Mouse (Mus musculus): ENCODE measurements around the gene Tgfbi. TPM values are rescaled to one million over a fixed set of nuclear protein-coding genes. Genes with fewer than 3 reads are reported as not detected.

The Tgfbi gene
- polyA plus RNA-seq, 1 experiment from 2014 or later: 2.7 TPM

- ATAC-seq (ENCODE audit: low FRiP score, low TSS enrichment): no peak
- 34% methylated on average over 7 of the region's 7 CpGs for WGBS
- H3K27ac ChIP-seq (replicated peaks; ENCODE audit: low read depth, low read length): no peak overlapping the region
- H3K4me3 ChIP-seq (replicated peaks; ENCODE audit: low read depth, low read length): no peak overlapping the region
- H3K4me1 ChIP-seq (ENCODE audit: control insufficient read depth, insufficient read depth, low read length): no peaks in the 10 kb centered on the region
- no peaks in the 10 kb centered on the region for H3K27me3 ChIP-seq (ENCODE audit: control insufficient read depth, insufficient read depth, low read length)
- no peak overlapping the region for H3K9ac ChIP-seq (replicated peaks; ENCODE audit: low read length)
- H3K36me3 ChIP-seq (ENCODE audit: control insufficient read depth, insufficient read depth, low read length): no peaks in the 10 kb centered on the region
- H3K9me3 ChIP-seq (ENCODE audit: control insufficient read depth, low read length): no peaks in the 10 kb centered on the region
- H3K4me2 ChIP-seq (ENCODE audit: low read length): no peak overlapping the region
- DNase-seq: no peak
These were observed 24.9 kb downstream of the Tgfbi start for GRCm38 (mm10) chr13:56634139-56634615.

GRCm38 (mm10) chr13:56634920-56635319 is 25.6 kb downstream of the Tgfbi start:
- Histone ChIP-seq H3K9me3 (ENCODE audit: control insufficient read depth, low read length) (no peaks in the 10 kb centered on the region), H3K9ac (replicated peaks; ENCODE audit: low read length) (no peak overlapping the region), H3K27ac (replicated peaks; ENCODE audit: low read depth, low read length) (no peak overlapping the region), H3K4me3 (replicated peaks; ENCODE audit: low read depth, low read length) (no peak overlapping the region), H3K4me2 (ENCODE audit: low read length) (no peak overlapping the region), H3K4me1 (ENCODE audit: control insufficient read depth, insufficient read depth, low read length) (no peaks in the 10 kb centered on the region), H3K27me3 (ENCODE audit: control insufficient read depth, insufficient read depth, low read length) (no peaks in the 10 kb centered on the region), H3K36me3 (ENCODE audit: control insufficient read depth, insufficient read depth, low read length) (no peaks in the 10 kb centered on the region)
- WGBS: 77% methylated on average over 7 of the region's 7 CpGs
- no peak for ATAC-seq (ENCODE audit: low FRiP score, low TSS enrichment)
- no peak for DNase-seq

GRCm38 (mm10) chr13:56637027-56637426 is 27.7 kb downstream of the Tgfbi start:
- no peak for DNase-seq
- Histone ChIP-seq H3K9ac (replicated peaks; ENCODE audit: low read length) (no peak overlapping the region), H3K36me3 (ENCODE audit: control insufficient read depth, insufficient read depth, low read length) (no peaks in the 10 kb centered on the region), H3K4me2 (ENCODE audit: low read length) (no peak overlapping the region), H3K27me3 (ENCODE audit: control insufficient read depth, insufficient read depth, low read length) (no peaks in the 10 kb centered on the region), H3K27ac (replicated peaks; ENCODE audit: low read depth, low read length) (no peak overlapping the region), H3K9me3 (ENCODE audit: control insufficient read depth, low read length) (no peaks in the 10 kb centered on the region), H3K4me1 (ENCODE audit: control insufficient read depth, insufficient read depth, low read length) (no peaks in the 10 kb centered on the region), H3K4me3 (replicated peaks; ENCODE audit: low read depth, low read length) (no peak overlapping the region)
- WGBS: 93% methylated on average over 8 of the region's 8 CpGs
- no peak for ATAC-seq (ENCODE audit: low FRiP score, low TSS enrichment)

- no peak for ATAC-seq (ENCODE audit: low FRiP score, low TSS enrichment)
- DNase-seq: peak; percentile 33
- H3K27me3 ChIP-seq (ENCODE audit: control insufficient read depth, insufficient read depth, low read length): no peaks in the 10 kb centered on the region
- H3K27ac ChIP-seq (replicated peaks; ENCODE audit: low read depth, low read length): no peak overlapping the region
- H3K36me3 ChIP-seq (ENCODE audit: control insufficient read depth, insufficient read depth, low read length): no peaks in the 10 kb centered on the region
- H3K4me2 ChIP-seq (ENCODE audit: low read length): no peak overlapping the region
- WGBS: 90% methylated on average over 2 of the region's 2 CpGs
- no peaks in the 10 kb centered on the region for H3K4me1 ChIP-seq (ENCODE audit: control insufficient read depth, insufficient read depth, low read length)
- H3K9ac ChIP-seq (replicated peaks; ENCODE audit: low read length): no peak overlapping the region
- H3K9me3 ChIP-seq (ENCODE audit: control insufficient read depth, low read length): no peaks in the 10 kb centered on the region
- H3K4me3 ChIP-seq (replicated peaks; ENCODE audit: low read depth, low read length): no peak overlapping the region
These were observed 32.4 kb downstream of the Tgfbi start for GRCm38 (mm10) chr13:56641746-56642145.

- H3K4me2 ChIP-seq (ENCODE audit: low read length): no peak overlapping the region
- no peaks in the 10 kb centered on the region; the same call in 1 of the 2 replicates for H3K4me1 ChIP-seq (ENCODE audit: control insufficient read depth, insufficient read depth, low read length)
- ATAC-seq (ENCODE audit: low FRiP score, low TSS enrichment) (no peak), DNase-seq (no peak)
- H3K9ac ChIP-seq (replicated peaks; ENCODE audit: low read length): no peak overlapping the region
- H3K27me3 ChIP-seq (ENCODE audit: control insufficient read depth, insufficient read depth, low read length): no peaks in the 10 kb centered on the region
- no peaks in the 10 kb centered on the region for H3K9me3 ChIP-seq (ENCODE audit: control insufficient read depth, low read length)
- 94% methylated on average over 3 of the region's 3 CpGs for WGBS
- H3K36me3 ChIP-seq (ENCODE audit: control insufficient read depth, insufficient read depth, low read length): no peaks in the 10 kb centered on the region
- H3K4me3 ChIP-seq (replicated peaks; ENCODE audit: low read depth, low read length): no peak overlapping the region
- no peak overlapping the region for H3K27ac ChIP-seq (replicated peaks; ENCODE audit: low read depth, low read length)
These were observed 34.7 kb downstream of the Tgfbi start for GRCm38 (mm10) chr13:56644031-56644430.

GRCm38 (mm10) chr13:56645744-56646143 is 36.4 kb downstream of the Tgfbi start:
- Histone ChIP-seq H3K9me3 (ENCODE audit: control insufficient read depth, low read length) (no peaks in the 10 kb centered on the region), H3K4me2 (ENCODE audit: low read length) (no peak overlapping the region), H3K4me1 (ENCODE audit: control insufficient read depth, insufficient read depth, low read length) (no peaks in the 10 kb centered on the region; the same call in 1 of the 2 replicates), H3K27ac (replicated peaks; ENCODE audit: low read depth, low read length) (no peak overlapping the region), H3K27me3 (ENCODE audit: control insufficient read depth, insufficient read depth, low read length) (no peaks in the 10 kb centered on the region), H3K9ac (replicated peaks; ENCODE audit: low read length) (no peak overlapping the region), H3K4me3 (replicated peaks; ENCODE audit: low read depth, low read length) (no peak overlapping the region), H3K36me3 (ENCODE audit: control insufficient read depth, insufficient read depth, low read length) (no peaks in the 10 kb centered on the region)
- 81% methylated on average over 6 of the region's 6 CpGs for WGBS
- no peak for DNase-seq
- no peak for ATAC-seq (ENCODE audit: low FRiP score, low TSS enrichment)

GRCm38 (mm10) chr13:56647597-56648405 is 38.5 kb downstream of the Tgfbi start:
- H3K9ac ChIP-seq (replicated peaks; ENCODE audit: low read length): no peak overlapping the region
- WGBS: 86% methylated on average over 10 of the region's 10 CpGs
- no peaks in the 10 kb centered on the region for H3K36me3 ChIP-seq (ENCODE audit: control insufficient read depth, insufficient read depth, low read length)
- H3K4me2 ChIP-seq (ENCODE audit: low read length): no peak overlapping the region
- H3K27me3 ChIP-seq (ENCODE audit: control insufficient read depth, insufficient read depth, low read length): no peaks in the 10 kb centered on the region
- ATAC-seq (ENCODE audit: low FRiP score, low TSS enrichment) (no peak), DNase-seq (peak; percentile 56)
- no peaks in the 10 kb centered on the region for H3K9me3 ChIP-seq (ENCODE audit: control insufficient read depth, low read length)
- 0 out of 2 replicates have a peak overlapping the region, but pooled peaks have one; percentile 10 for H3K27ac ChIP-seq (replicated peaks; ENCODE audit: low read depth, low read length)
- no peaks in the 10 kb centered on the region; the same call in 1 of the 2 replicates for H3K4me1 ChIP-seq (ENCODE audit: control insufficient read depth, insufficient read depth, low read length)
- H3K4me3 ChIP-seq (replicated peaks; ENCODE audit: low read depth, low read length): no peak overlapping the region

- H3K27ac ChIP-seq (replicated peaks; ENCODE audit: low read depth, low read length): no peak overlapping the region
- no peaks in the 10 kb centered on the region for H3K9me3 ChIP-seq (ENCODE audit: control insufficient read depth, low read length)
- no peaks in the 10 kb centered on the region; the same call in 1 of the 2 replicates for H3K4me1 ChIP-seq (ENCODE audit: control insufficient read depth, insufficient read depth, low read length)
- WGBS: 88% methylated on average over 2 of the region's 2 CpGs
- H3K27me3 ChIP-seq (ENCODE audit: control insufficient read depth, insufficient read depth, low read length): no peaks in the 10 kb centered on the region
- no peak overlapping the region for H3K9ac ChIP-seq (replicated peaks; ENCODE audit: low read length)
- no peak for DNase-seq
- H3K4me2 ChIP-seq (ENCODE audit: low read length): no peak overlapping the region
- H3K4me3 ChIP-seq (replicated peaks; ENCODE audit: low read depth, low read length): no peak overlapping the region
- no peak for ATAC-seq (ENCODE audit: low FRiP score, low TSS enrichment)
- no peaks in the 10 kb centered on the region for H3K36me3 ChIP-seq (ENCODE audit: control insufficient read depth, insufficient read depth, low read length)
These were observed 40.7 kb downstream of the Tgfbi start for GRCm38 (mm10) chr13:56650020-56650419.

GRCm38 (mm10) chr13:56652381-56652780 is 43.1 kb downstream of the Tgfbi start:
- no peak overlapping the region for H3K27ac ChIP-seq (replicated peaks; ENCODE audit: low read depth, low read length)
- H3K4me3 ChIP-seq (replicated peaks; ENCODE audit: low read depth, low read length): no peak overlapping the region
- H3K9ac ChIP-seq (replicated peaks; ENCODE audit: low read length): no peak overlapping the region
- 60% methylated on average over 8 of the region's 8 CpGs for WGBS
- H3K4me1 ChIP-seq (ENCODE audit: control insufficient read depth, insufficient read depth, low read length): no peaks in the 10 kb centered on the region; the same call in 1 of the 2 replicates
- no peaks in the 10 kb centered on the region for H3K36me3 ChIP-seq (ENCODE audit: control insufficient read depth, insufficient read depth, low read length)
- H3K27me3 ChIP-seq (ENCODE audit: control insufficient read depth, insufficient read depth, low read length): no peaks in the 10 kb centered on the region
- H3K9me3 ChIP-seq (ENCODE audit: control insufficient read depth, low read length): no peaks in the 10 kb centered on the region
- ATAC-seq (ENCODE audit: low FRiP score, low TSS enrichment) (no peak), DNase-seq (no peak)
- no peak overlapping the region for H3K4me2 ChIP-seq (ENCODE audit: low read length)
